Mouse (Mus musculus) embryo, embryonic 11.5 days (tissue): ENCODE results near the gene Rbms3.

ENCODE experiments used
- DNase-seq: peaks from one replicate; pipeline ENCODE4 v3.0.0-alpha.2; 2012; ENCODE audit warnings: low read depth, low spot score

Gene Rbms3

GRCm38 (mm10) chr9:116847241-116848135 lies 782.2 kb downstream of the Rbms3 start:
- no peak for DNase-seq

- DNase-seq, result no peak
These were observed 794.8 kb downstream of the Rbms3 start for GRCm38 (mm10) chr9:116834949-116835348.

- DNase-seq, result no peak
These were observed 796.0 kb downstream of the Rbms3 start for GRCm38 (mm10) chr9:116833677-116834076.

- no peak for DNase-seq
These were observed 796.9 kb downstream of the Rbms3 start for GRCm38 (mm10) chr9:116832822-116833221.

- DNase-seq, result no peak
These were observed 798.3 kb downstream of the Rbms3 start for GRCm38 (mm10) chr9:116831386-116831785.

- DNase-seq, result no peak
These were observed 799.8 kb downstream of the Rbms3 start for GRCm38 (mm10) chr9:116829929-116830328.

GRCm38 (mm10) chr9:116821601-116822000 lies 808.1 kb downstream of the Rbms3 start:
- no peak for DNase-seq

GRCm38 (mm10) chr9:116817196-116817595 lies 812.5 kb downstream of the Rbms3 start:
- DNase-seq, result no peak

GRCm38 (mm10) chr9:116814495-116815094 lies 815.1 kb downstream of the Rbms3 start:
- no peak for DNase-seq

GRCm38 (mm10) chr9:116813396-116813795 lies 816.3 kb downstream of the Rbms3 start:
- DNase-seq, result no peak

GRCm38 (mm10) chr9:116809260-116809659 lies 820.5 kb downstream of the Rbms3 start:
- no peak for DNase-seq

GRCm38 (mm10) chr9:116808401-116808800 lies 821.3 kb downstream of the Rbms3 start:
- no peak for DNase-seq

GRCm38 (mm10) chr9:116807166-116808081 lies 822.3 kb downstream of the Rbms3 start:
- no peak for DNase-seq

GRCm38 (mm10) chr9:116803292-116803731 lies 826.4 kb downstream of the Rbms3 start:
- DNase-seq, result no peak

GRCm38 (mm10) chr9:116802602-116803001 lies 827.1 kb downstream of the Rbms3 start:
- no peak for DNase-seq

GRCm38 (mm10) chr9:116795240-116795955 lies 834.3 kb downstream of the Rbms3 start:
- DNase-seq, result no peak

GRCm38 (mm10) chr9:116791850-116792249 lies 837.9 kb downstream of the Rbms3 start:
- no peak for DNase-seq

GRCm38 (mm10) chr9:116786136-116787046 lies 843.3 kb downstream of the Rbms3 start:
- no peak for DNase-seq

- DNase-seq, result no peak
These were observed 857.9 kb downstream of the Rbms3 start for GRCm38 (mm10) chr9:116771820-116772219.
